Mouse (Mus musculus) C2C12 (cell line): ENCODE measurements around the gene Nup133. TPM values are rescaled to one million over a fixed set of nuclear protein-coding genes. Genes with fewer than 3 reads are reported as not detected.
A peak's percentile ranks its signal among the peaks of the same experiment; 100 is the strongest.

Experiments used
- H3K27me3 ChIP-seq: one replicate; pipeline ENCODE4 v1.6.1; 2011; ENCODE audit not compliant: control insufficient read depth, insufficient read depth, insufficient read length
- H3K36me3 ChIP-seq: one replicate; pipeline ENCODE4 v1.6.1; 2011; ENCODE audit not compliant: control insufficient read depth, insufficient read depth
- H3K4me3 ChIP-seq: one replicate; pipeline ENCODE4 v1.5.1; 2011; ENCODE audit warnings: mild to moderate bottlenecking, control low read depth; ENCODE audit not compliant: poor library complexity, insufficient read depth, severe bottlenecking
- H3K79me2 ChIP-seq: one replicate; pipeline ENCODE4 v1.6.1; 2011; ENCODE audit not compliant: control insufficient read depth, insufficient read depth
- H3K79me3 ChIP-seq: one replicate; pipeline ENCODE4 v1.6.1; 2011; ENCODE audit warnings: low read depth, control low read depth
- H3ac ChIP-seq: one replicate; pipeline ENCODE3; 2011; ENCODE audit warnings: low read depth; ENCODE audit not compliant: control insufficient read depth, insufficient read length
- CEBPB ChIP-seq: IDR thresholded peaks from one replicate; pipeline ENCODE4 v1.6.1; 2011; ENCODE audit warnings: low read depth, mild to moderate bottlenecking, control low read depth, moderate library complexity
- CTCF ChIP-seq: IDR thresholded peaks from one replicate; pipeline ENCODE4 v1.5.1; 2011; ENCODE audit not compliant: control insufficient read depth, insufficient read depth, insufficient read length
- FOSL1 ChIP-seq: IDR thresholded peaks from one replicate; pipeline ENCODE4 v1.8.0; 2011; ENCODE audit warnings: mild to moderate bottlenecking, low read length; ENCODE audit not compliant: poor library complexity, insufficient read depth, severe bottlenecking
- MAX ChIP-seq: IDR thresholded peaks from one replicate; pipeline ENCODE4 v1.6.1; 2011; ENCODE audit warnings: mild to moderate bottlenecking, control low read depth
- MYOD1 ChIP-seq: IDR thresholded peaks from one replicate; pipeline ENCODE4 v1.6.1; 2011; ENCODE audit warnings: low read depth; ENCODE audit not compliant: control insufficient read depth, insufficient read length
- MYOG ChIP-seq: IDR thresholded peaks from one replicate; pipeline ENCODE4 v1.6.1; 2011; ENCODE audit not compliant: control insufficient read depth, insufficient read length; ENCODE audit errors: extremely low read depth
- USF1 ChIP-seq: IDR thresholded peaks from one replicate; pipeline ENCODE4 v1.6.1; 2011; ENCODE audit warnings: low read depth, mild to moderate bottlenecking, control low read depth, moderate library complexity
- polyA plus RNA-seq: library from polyadenylated mRNA; unstranded; fragments of >200 nt; fragmentation: generic; extraction: Trizol; gene quantifications from one replicate; pipeline ENCODE4 v1.2.1, GENCODE M21; 2012; ENCODE audit warnings: missing spikeins

Gene Nup133
- polyA plus RNA-seq, 1 experiment: 19.7 TPM

DNA sequence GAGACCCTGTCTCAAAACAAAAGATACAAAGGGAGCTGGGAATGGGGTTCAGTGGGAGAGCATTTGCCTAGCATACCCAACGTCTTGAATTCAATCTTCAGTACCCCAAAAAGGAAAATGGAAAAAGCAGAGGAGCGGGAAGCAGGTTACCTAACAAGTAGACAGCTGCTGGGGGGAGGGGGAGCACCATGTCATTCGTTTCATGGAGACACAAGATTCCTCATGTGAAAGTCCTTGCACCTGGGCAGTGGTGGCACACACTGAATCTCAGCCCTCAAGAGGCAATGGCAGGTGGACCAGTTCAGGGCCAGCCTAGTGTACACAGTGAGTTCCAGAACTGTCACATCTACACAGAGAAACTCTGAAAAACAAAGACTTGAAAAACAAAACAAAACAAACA lies 91.7 kb downstream of the Nup133 start:
- H3K79me2 ChIP-seq: peaks cover 11% of the 10 kb centered on the region
- no peak overlapping the region for H3K4me3 ChIP-seq

DNA sequence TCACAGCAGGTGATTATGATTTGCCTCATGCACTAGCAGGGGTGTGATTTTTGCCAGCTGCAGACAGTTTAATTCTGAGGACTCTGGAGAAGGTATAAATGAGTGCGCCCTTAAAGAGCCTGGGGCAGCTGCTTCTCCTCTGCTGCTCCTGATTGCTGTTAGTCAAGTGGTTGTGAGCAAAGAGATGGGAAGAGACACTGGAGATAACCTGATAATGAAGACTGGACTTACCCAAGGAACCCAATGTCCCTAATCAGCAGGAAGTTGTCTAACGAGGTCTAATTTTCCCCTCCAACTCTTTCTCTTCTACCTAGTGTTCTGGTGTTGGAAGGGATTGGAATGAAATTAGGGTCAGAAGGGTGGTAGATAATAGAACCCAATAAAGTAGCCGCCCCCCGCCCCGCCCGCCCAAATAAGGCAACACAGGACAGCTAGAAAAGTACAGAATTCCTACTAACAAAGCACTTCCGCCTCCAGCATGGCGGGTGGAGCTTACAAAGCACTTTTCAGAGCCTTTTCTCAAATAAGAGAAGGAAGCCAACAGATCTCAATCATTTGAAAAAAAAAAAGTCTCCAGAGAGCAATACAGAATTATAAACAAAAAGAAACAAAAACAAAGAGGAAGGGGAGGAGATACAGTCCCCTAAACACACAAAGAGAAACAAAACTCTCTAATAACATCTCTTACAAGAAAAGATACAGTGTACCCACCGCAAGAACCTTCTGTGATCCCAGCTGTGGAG lies 94.2 kb downstream of the Nup133 start:
- no peaks in the 10 kb centered on the region for H3K36me3 ChIP-seq
- no peaks in the 10 kb centered on the region for H3K27me3 ChIP-seq
- H3K79me2 ChIP-seq: peaks cover 11% of the 10 kb centered on the region
- TF ChIP-seq MYOG (no peak), MYOD1 (no peak), USF1 (no peak), CTCF (no peak), FOSL1 (no peak), CEBPB (no peak), MAX (no peak)
- H3ac ChIP-seq: no peak overlapping the region
- H3K79me3 ChIP-seq: peaks cover 3% of the 10 kb centered on the region
- H3K4me3 ChIP-seq: no peak overlapping the region

More for the DNA sequence above, 91.7 kb downstream of the Nup133 start:
- Histone ChIP-seq H3ac (no peak overlapping the region), H3K27me3 (no peaks in the 10 kb centered on the region), H3K36me3 (no peaks in the 10 kb centered on the region), H3K79me3 (peaks cover 3% of the 10 kb centered on the region)
- no peak for TF ChIP-seq FOSL1
- TF ChIP-seq MYOG: no peak
- TF ChIP-seq CEBPB: no peak
- TF ChIP-seq MYOD1: no peak
- no peak for TF ChIP-seq USF1
- TF ChIP-seq CTCF: no peak
- no peak for TF ChIP-seq MAX

DNA sequence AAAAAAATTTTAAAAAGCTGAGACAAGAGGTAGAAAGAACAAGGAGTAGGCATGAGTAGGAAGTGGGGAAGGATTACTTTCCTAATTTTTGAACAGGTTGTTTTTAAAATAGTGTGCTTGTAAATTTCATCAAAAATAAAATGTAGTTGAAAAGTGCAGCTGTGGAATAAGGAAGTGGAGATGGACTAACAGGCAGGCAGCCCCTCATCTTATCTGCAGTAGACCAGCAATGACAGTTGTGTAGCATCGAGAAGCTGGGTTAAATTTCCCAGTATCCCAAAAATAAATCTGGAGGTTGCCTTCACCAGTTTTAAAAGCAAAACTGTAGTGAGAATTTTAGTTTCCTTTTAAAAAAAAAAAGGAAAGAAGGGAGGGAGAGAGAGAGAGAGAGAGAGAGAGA lies 94.8 kb downstream of the Nup133 start:
- Histone ChIP-seq H3ac (no peak overlapping the region), H3K79me2 (peaks cover 11% of the 10 kb centered on the region), H3K27me3 (no peaks in the 10 kb centered on the region), H3K79me3 (peaks cover 3% of the 10 kb centered on the region), H3K4me3 (no peak overlapping the region), H3K36me3 (no peaks in the 10 kb centered on the region)
- no peak for TF ChIP-seq FOSL1
- TF ChIP-seq MYOD1: no peak
- TF ChIP-seq CEBPB: no peak
- no peak for TF ChIP-seq USF1
- TF ChIP-seq MYOG: no peak

- no peaks in the 10 kb centered on the region for H3K27me3 ChIP-seq
- H3K79me2 ChIP-seq: no peaks in the 10 kb centered on the region
- H3ac ChIP-seq: no peak overlapping the region
- no peak overlapping the region for H3K4me3 ChIP-seq
- TF ChIP-seq MYOG (no peak), CEBPB (no peak), MYOD1 (no peak), MAX (no peak), FOSL1 (no peak), USF1 (no peak), CTCF (no peak)
- no peaks in the 10 kb centered on the region for H3K36me3 ChIP-seq
- peaks cover 3% of the 10 kb centered on the region for H3K79me3 ChIP-seq
These were observed 97.5 kb downstream of the Nup133 start for GRCm38 (mm10) chr8:123851590-123851989.

GRCm38 (mm10) chr8:123849352-123849751 lies 99.7 kb downstream of the Nup133 start:
- Histone ChIP-seq H3K27me3 (no peaks in the 10 kb centered on the region), H3K36me3 (no peaks in the 10 kb centered on the region), H3K79me2 (no peaks in the 10 kb centered on the region), H3K79me3 (no peaks in the 10 kb centered on the region), H3ac (no peak overlapping the region), H3K4me3 (no peak overlapping the region)
- TF ChIP-seq CTCF (no peak), CEBPB (no peak), MYOD1 (no peak), MYOG (no peak), FOSL1 (no peak), USF1 (peak; percentile 30), MAX (no peak)

DNA sequence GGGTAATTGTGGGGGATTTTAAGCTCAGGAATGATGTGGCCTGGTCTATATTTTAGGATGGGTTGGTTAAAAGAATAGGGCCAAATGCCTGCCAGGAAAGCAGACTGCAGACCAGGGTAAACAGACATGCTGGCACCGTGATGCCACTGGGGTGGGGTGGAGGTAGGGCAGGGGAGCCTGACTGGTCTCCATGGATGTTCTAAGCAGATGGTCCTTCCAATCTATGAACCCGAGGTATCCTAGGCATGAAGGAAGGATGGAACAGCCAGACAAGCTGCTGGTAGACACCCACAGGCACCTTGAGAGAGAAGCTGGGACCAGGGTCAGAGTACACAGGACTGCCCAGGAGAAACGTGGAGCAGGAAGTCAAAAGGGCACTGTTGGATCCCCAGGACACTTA lies 101.5 kb downstream of the Nup133 start:
- no peaks in the 10 kb centered on the region for H3K79me2 ChIP-seq
- H3K79me3 ChIP-seq: no peaks in the 10 kb centered on the region
- H3K36me3 ChIP-seq: peaks cover 5% of the 10 kb centered on the region
- no peak overlapping the region for H3ac ChIP-seq
- H3K4me3 ChIP-seq: no peak overlapping the region
- no peaks in the 10 kb centered on the region for H3K27me3 ChIP-seq
- no peak for TF ChIP-seq CEBPB

Other genes starting within 250 kb of the Nup133 start
- gene Rab4a, start 143.3 kb downstream of the Nup133 start, polyA plus RNA-seq: 19.7 TPM
- 3.3 TPM for gene Ccsap, start 89.1 kb downstream of the Nup133 start, polyA plus RNA-seq
- 23.4 TPM for gene Acta1, start 54.5 kb downstream of the Nup133 start, polyA plus RNA-seq
- gene Abcb10, start 33.9 kb upstream of the Nup133 start, polyA plus RNA-seq: 8.9 TPM
- 26.2 TPM for gene Taf5l, start 72.1 kb upstream of the Nup133 start, polyA plus RNA-seq
- gene Urb2, start 72.2 kb upstream of the Nup133 start, polyA plus RNA-seq: 9.8 TPM